Mouse (Mus musculus) gastrocnemius, adult 18-20 months (tissue): ENCODE measurements around the gene Tmem243. TPM values are rescaled to one million over a fixed set of nuclear protein-coding genes. Genes with fewer than 3 reads are reported as not detected.
"Not testable (repeated sequence)": the region's sequence is repeated elsewhere in the genome, so short reads cannot be mapped to it uniquely, and the experiment has no call there.

ENCODE experiments used
- DNase-seq: peaks from one replicate; pipeline ENCODE4 v3.0.0; 2021; ENCODE audit warnings: low spot score
- total RNA-seq, 2 experiments: library from RNA; stranded (reverse); gene quantifications; 2 replicates each; pipeline ENCODE4 v1.2.3; 2021

The Tmem243 gene
- total RNA-seq, 2 experiments from 2014 or later: 9.7 to 11.0 TPM

DNA sequence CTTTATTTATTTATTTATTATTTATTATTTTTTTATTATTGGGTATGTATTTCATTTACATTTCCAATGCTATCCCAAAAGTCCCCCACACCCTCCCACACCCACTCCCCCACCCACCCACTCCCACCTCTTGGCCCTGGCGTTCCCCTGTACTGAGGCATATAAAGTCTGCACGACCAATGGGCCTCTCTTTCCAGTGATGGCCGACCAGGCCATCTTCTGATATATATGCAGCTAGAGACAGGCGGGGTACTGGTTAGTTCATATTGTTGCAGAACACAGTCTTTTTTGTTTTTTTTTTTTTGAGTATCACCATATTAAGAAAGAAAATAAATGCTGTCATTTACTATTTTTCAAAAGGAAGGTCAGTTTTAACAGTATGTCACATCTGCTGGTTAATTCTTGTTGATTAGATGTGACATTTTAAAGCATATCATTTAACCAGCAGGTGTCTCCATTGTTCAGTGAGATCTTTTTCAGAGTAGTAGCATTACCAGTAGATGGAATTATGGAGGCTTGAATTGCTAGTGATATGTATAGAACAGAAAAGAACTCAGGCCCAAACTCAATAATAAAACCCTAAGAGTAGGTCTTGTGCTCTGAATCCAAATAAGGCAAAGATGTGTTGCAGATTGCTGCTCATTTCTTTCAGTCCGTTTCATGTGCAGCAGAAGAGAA is 69.0 kb downstream of the Tmem243 start:
- not testable (repeated sequence) for DNase-seq

- no peak for DNase-seq
These were observed 72.8 kb downstream of the Tmem243 start for GRCm38 (mm10) chr5:9173295-9173694.

- no peak for DNase-seq
These were observed 86.0 kb downstream of the Tmem243 start for GRCm38 (mm10) chr5:9186467-9186866.

Other genes starting within 250 kb of the Tmem243 start
- 10 to 100 TPM; 84.6 to 95.4 TPM for gene Abcb4, start 207.0 kb upstream of the Tmem243 start, total RNA-seq
- gene Crot, start 103.3 kb upstream of the Tmem243 start, total RNA-seq: 10 to 100 TPM; 26.6 to 26.7 TPM
- gene Dmtf1, start 61.1 kb downstream of the Tmem243 start, total RNA-seq: 1 to 10 TPM; 7.7 to 9.4 TPM
- under 1 TPM in 1 of 2 experiments, not detected in 1; 0.21 TPM for gene 9330182L06Rik, start 165.4 kb downstream of the Tmem243 start, total RNA-seq